Mouse (Mus musculus): ENCODE data around the gene Ap1g2.

The Ap1g2 gene

GRCm38 (mm10) chr14:55054191-55054749 lies 52.1 kb downstream of the Ap1g2 start:
- no peak for DNase-seq

- DNase-seq, result peak; percentile 64
Observed at GRCm38 (mm10) chr14:55053708-55054190, 52.6 kb downstream of the Ap1g2 start.

- DNase-seq, result no peak
Observed at GRCm38 (mm10) chr14:55053050-55053449, 53.3 kb downstream of the Ap1g2 start.

- DNase-seq, result no peak
Observed at GRCm38 (mm10) chr14:55052496-55052895, 53.9 kb downstream of the Ap1g2 start.

All from kidney, adult 11 months (tissue).